Comparison of ENCODE assay signal across 9 mouse cellular contexts in genomic region chr13:37944306-37944705, GRCm38 (mm10). TPM values are rescaled to one million over a fixed set of nuclear protein-coding genes. Genes with fewer than 3 reads are reported as not detected.
DNase-seq lines count a peak whose midpoint lies in the region; ATAC-seq and TF ChIP-seq lines count a peak whose summit lies in the region.
"Had no signal": no experiment of that assay in that cellular context is flagged by ENCODE, and none has a peak within 500 bp of the region (broad histone marks: within the 10 kb centered on the region; RNA-seq: fewer than 3 reads in every experiment).

No protein-coding gene starts in this region.

- no peak overlapping the region for H3K4me3 ChIP-seq in liver, postnatal 0 days (ENCODE audit: low read depth, low read length)
- H3K4me3 ChIP-seq in liver, embryonic 11.5 days (ENCODE audit: low read depth, low read length): no peak overlapping the region
- H3K4me3 ChIP-seq in intestine, embryonic 15.5 days (replicated peaks): no peak overlapping the region
- H3K4me3 ChIP-seq: myocyte had no signal

- H3K4me1 ChIP-seq in liver, postnatal 0 days (ENCODE audit: insufficient read depth): peaks cover 19% of the 10 kb centered on the region
- H3K4me1 ChIP-seq in liver, embryonic 11.5 days (replicated peaks; ENCODE audit: control insufficient read depth, insufficient read depth, low read length): peaks cover 10% of the 10 kb centered on the region
- H3K4me1 ChIP-seq in intestine, embryonic 15.5 days (replicated peaks): peaks cover 18% of the 10 kb centered on the region; the same call in 1 of the 2 replicates

- no peak overlapping the region for H3K9ac ChIP-seq in liver, postnatal 0 days (replicated peaks)
- H3K9ac ChIP-seq in liver, embryonic 11.5 days (ENCODE audit: low read depth, low read length): no peak overlapping the region
- no peak overlapping the region for H3K9ac ChIP-seq in intestine, embryonic 15.5 days

- peak; percentile 77 for TF ChIP-seq CTCF in liver, postnatal 0 days (IDR thresholded peaks at IDR 0.05; ENCODE audit: low read depth)

- no peak for ATAC-seq in liver, postnatal 0 days
- no peak for ATAC-seq in liver, embryonic 11.5 days (replicated peaks; ENCODE audit: low FRiP score)
- no peak for ATAC-seq in intestine, embryonic 15.5 days

- H3K27ac ChIP-seq in liver, postnatal 0 days (ENCODE audit: low read depth): 0 out of 2 replicates have a peak overlapping the region, but pooled peaks have one; percentile 84
- no peak overlapping the region for H3K27ac ChIP-seq in liver, embryonic 11.5 days (ENCODE audit: low read depth, low read length)
- H3K27ac ChIP-seq in intestine, embryonic 15.5 days: no peak overlapping the region

- no peaks in the 10 kb centered on the region for H3K9me3 ChIP-seq in liver, postnatal 0 days (ENCODE audit: low read length)
- no peaks in the 10 kb centered on the region for H3K9me3 ChIP-seq in liver, embryonic 11.5 days (ENCODE audit: control insufficient read depth, low read length)
- no peaks in the 10 kb centered on the region for H3K9me3 ChIP-seq in intestine, embryonic 15.5 days

- DNase-seq in adrenal gland, postnatal 14 days: peak; percentile 63
- DNase-seq in adrenal gland, postnatal 36 days: no peak
- DNase-seq in liver, postnatal 0 days: no peak
- no peak for DNase-seq in liver, embryonic 11.5 days (ENCODE audit: low spot score)
- peak; percentile 64 to 70 for DNase-seq in heart, postnatal 10 days
- DNase-seq in retina, postnatal 1 day: peak; percentile 84
- no peak for DNase-seq in cerebellum, postnatal 4 days (ENCODE audit: low spot score in 2 of 2)

- intact Hi-C loops in heart, postnatal 10 days (cut with DNase I): loop anchor here (2.0 to 5.0 kb wide), 5 partner anchors 117 to 510 kb away; no protein-coding TSS in a partner anchor

- H3K36me3 ChIP-seq in liver, postnatal 0 days (replicated peaks; ENCODE audit: insufficient read depth, low read length): peaks cover 26% of the 10 kb centered on the region
- H3K36me3 ChIP-seq in liver, embryonic 11.5 days (ENCODE audit: control insufficient read depth, insufficient read depth, low read length): peaks cover 26% of the 10 kb centered on the region
- peaks cover 18% of the 10 kb centered on the region for H3K36me3 ChIP-seq in intestine, embryonic 15.5 days

- no peak overlapping the region for H3K4me2 ChIP-seq in liver, postnatal 0 days (ENCODE audit: low read depth, low read length)
- no peak overlapping the region for H3K4me2 ChIP-seq in liver, embryonic 11.5 days
- H3K4me2 ChIP-seq in intestine, embryonic 15.5 days (replicated peaks): no peak overlapping the region

- 65% methylated on average over 1 of the region's 1 CpGs for WGBS in liver, postnatal 0 days (ENCODE audit: insufficient replicate concordance)
- whole genome bisulfite sequencing in liver, embryonic 11.5 days: 88% methylated on average over 1 of the region's 1 CpGs
- WGBS in intestine, embryonic 15.5 days: 85% methylated on average over 1 of the region's 1 CpGs

- no peak for TF ChIP-seq EP300 in liver, postnatal 0 days (IDR thresholded peaks at IDR 0.05; ENCODE audit: low read depth)

- H3K27me3 ChIP-seq in liver, postnatal 0 days (ENCODE audit: insufficient read depth, low read length): no peaks in the 10 kb centered on the region
- H3K27me3 ChIP-seq in liver, embryonic 11.5 days (replicated peaks; ENCODE audit: control insufficient read depth, insufficient read depth, low read length): no peaks in the 10 kb centered on the region
- no peaks in the 10 kb centered on the region for H3K27me3 ChIP-seq in intestine, embryonic 15.5 days (replicated peaks)

RNA-seq across cellular contexts. Expression of gene Ssr1, which starts 49.7 kb away (rescaled TPM):
- total RNA-seq in adrenal gland, postnatal 14 days (2021): 131 and 135 TPM in 2 replicates
- total RNA-seq in adrenal gland, postnatal 36 days (2021): 100 to 1,000 TPM; 155 to 162 TPM
- polyA plus RNA-seq in liver, postnatal 0 days (2015; fragmentation: Nextera tagmentation; extraction: Ambion mirVana): 48.9 and 55.1 TPM in 2 replicates
- 143 and 166 TPM in 2 replicates for polyA plus RNA-seq in liver, embryonic 11.5 days (2014; fragmentation: Nextera tagmentation; extraction: Ambion mirVana)
- 10 to 100 TPM; 67.4 to 76.5 TPM for total RNA-seq in heart, postnatal 10 days (2021)
- 138 and 145 TPM in 2 replicates for polyA plus RNA-seq in intestine, embryonic 15.5 days (2015; fragmentation: Nextera tagmentation; extraction: Ambion mirVana)

Comparison
In these comparisons a context has a peak if more than half of its experiments do, and no peak if none do; other contexts are left out.
1. DNase-seq: peak in adrenal gland, postnatal 14 days (single experiment), heart, postnatal 10 days (2 of 2) and retina, postnatal 1 day (single experiment); none in adrenal gland, postnatal 36 days (0 of 2), liver, postnatal 0 days (single experiment), liver, embryonic 11.5 days (single experiment) and cerebellum, postnatal 4 days (0 of 2).